Mouse (Mus musculus) megakaryocyte, adult 5-6 weeks (primary cell): ENCODE measurements at regions not wholly inside any gene's neighbourhood (a gene's known extent, or its start where the extent isn't known, plus 50 kb on each side); places are given as distances from the start of the nearest gene placed in this dataset.

Experiments
- ATAC-seq: 2 replicates; pipeline ENCODE4 v1.8.0; 2016; ENCODE audit warnings: mild to moderate bottlenecking, inconsistent platforms; ENCODE audit not compliant: poor library complexity, severe bottlenecking

GRCm38 (mm10) chr13:10741391-10741790 lies 380.7 kb upstream of the Chrm3 start:
- no peak for ATAC-seq

- ATAC-seq = no peak
Measured at GRCm38 (mm10) chr13:10725745-10726171, 365.1 kb upstream of the Chrm3 start.

GRCm38 (mm10) chr13:10725335-10725734 lies 364.7 kb upstream of the Chrm3 start:
- no peak for ATAC-seq

GRCm38 (mm10) chr13:10720639-10721038 lies 360.0 kb upstream of the Chrm3 start:
- no peak for ATAC-seq

GRCm38 (mm10) chr13:10711451-10711850 lies 350.8 kb upstream of the Chrm3 start:
- no peak for ATAC-seq

GRCm38 (mm10) chr13:10710909-10711308 lies 350.3 kb upstream of the Chrm3 start:
- no peak for ATAC-seq

GRCm38 (mm10) chr13:10697146-10697545 lies 336.5 kb upstream of the Chrm3 start:
- no peak for ATAC-seq

GRCm38 (mm10) chr13:10696181-10696977 lies 335.7 kb upstream of the Chrm3 start:
- ATAC-seq = no peak

GRCm38 (mm10) chr13:10691307-10691706 lies 330.7 kb upstream of the Chrm3 start:
- ATAC-seq = no peak

- ATAC-seq = no peak
Measured at GRCm38 (mm10) chr13:10687379-10687778, 326.7 kb upstream of the Chrm3 start.

- no peak for ATAC-seq
Measured at GRCm38 (mm10) chr13:10654086-10654422, 293.4 kb upstream of the Chrm3 start.

GRCm38 (mm10) chr13:10653376-10654085 lies 292.9 kb upstream of the Chrm3 start:
- ATAC-seq = no peak

- no peak for ATAC-seq
Measured at GRCm38 (mm10) chr13:10636859-10637258, 276.2 kb upstream of the Chrm3 start.

- no peak for ATAC-seq
Measured at GRCm38 (mm10) chr13:10630467-10630866, 269.8 kb upstream of the Chrm3 start.

- ATAC-seq = no peak
Measured at GRCm38 (mm10) chr13:10619661-10620060, 259.0 kb upstream of the Chrm3 start.

- no peak for ATAC-seq
Measured at GRCm38 (mm10) chr13:10618421-10618954, 257.8 kb upstream of the Chrm3 start.

- no peak for ATAC-seq
Measured at GRCm38 (mm10) chr13:10574951-10575350, 214.3 kb upstream of the Chrm3 start.

- ATAC-seq = no peak
Measured at GRCm38 (mm10) chr13:10566825-10567224, 206.2 kb upstream of the Chrm3 start.

GRCm38 (mm10) chr13:10557559-10557958 lies 196.9 kb upstream of the Chrm3 start:
- ATAC-seq = no peak

GRCm38 (mm10) chr13:10554595-10554994 lies 193.9 kb upstream of the Chrm3 start:
- no peak for ATAC-seq

GRCm38 (mm10) chr13:10542723-10543122 lies 182.1 kb upstream of the Chrm3 start:
- 0 out of 2 replicates have a peak, but pooled peaks have one; percentile 45 for ATAC-seq
